Mouse (Mus musculus) olfactory bulb, adult 2 months (tissue): ENCODE results near the gene Fitm1. TPM values are rescaled to one million over a fixed set of nuclear protein-coding genes. Genes with fewer than 3 reads are reported as not detected.

ENCODE experiments used
- H3K27ac ChIP-seq: fragments of 200-500 bp; 2 replicates; pipeline ENCODE4 v1.5.1; 2012; ENCODE audit warnings: low read depth, low read length; ENCODE audit not compliant: insufficient read depth
- H3K4me1 ChIP-seq: fragments of 200-500 bp; 2 replicates; pipeline ENCODE4 v1.6.1; 2012; ENCODE audit warnings: low read length; ENCODE audit not compliant: control insufficient read depth, insufficient read depth
- H3K4me3 ChIP-seq: fragments of 200-500 bp; 2 replicates; pipeline ENCODE4 v1.5.1; 2012; ENCODE audit warnings: mild to moderate bottlenecking, low read depth, low read length, moderate library complexity; ENCODE audit not compliant: insufficient read depth
- CTCF ChIP-seq: fragments of 200-500 bp; IDR thresholded peaks from 2 replicates; pipeline ENCODE4 v1.5.1; 2012; ENCODE audit warnings: low read depth, mild to moderate bottlenecking, low read length, moderate library complexity; ENCODE audit not compliant: insufficient read depth
- POLR2A ChIP-seq: fragments of 200-500 bp; IDR thresholded peaks from 2 replicates; pipeline ENCODE4 v1.6.1; 2012; ENCODE audit warnings: mild to moderate bottlenecking, low read depth, low read length, moderate library complexity; ENCODE audit not compliant: insufficient read depth
- WGBS: fragments of 180-500 bp; shearing (Covaris S2); methylation state at CpG from one replicate; pipeline ENCODE4 v1.1.7; 2018; 5-methylcytosine and 5-hydroxymethylcytosine counted together
- polyA plus RNA-seq: library from polyadenylated mRNA; stranded (reverse); fragments of >200 nt; gene quantifications from 2 replicates; pipeline ENCODE4 v1.2.4, GENCODE M21; 2012; ENCODE audit warnings: low replicate concordance; ENCODE audit not compliant: missing spikeins, insufficient read depth, insufficient read length

Fitm1 gene
- polyA plus RNA-seq, 1 experiment, result not detected

GRCm38 (mm10) chr14:55579511-55580496, 4.4 kb downstream of the Fitm1 start:
- Histone ChIP-seq H3K27ac (no peak overlapping the region), H3K4me1 (peaks cover 8% of the 10 kb centered on the region), H3K4me3 (no peak overlapping the region)
- 83% methylated on average over 23 of the region's 23 CpGs for WGBS
- TF ChIP-seq POLR2A, result no peak
- TF ChIP-seq CTCF, result no peak

DNA sequence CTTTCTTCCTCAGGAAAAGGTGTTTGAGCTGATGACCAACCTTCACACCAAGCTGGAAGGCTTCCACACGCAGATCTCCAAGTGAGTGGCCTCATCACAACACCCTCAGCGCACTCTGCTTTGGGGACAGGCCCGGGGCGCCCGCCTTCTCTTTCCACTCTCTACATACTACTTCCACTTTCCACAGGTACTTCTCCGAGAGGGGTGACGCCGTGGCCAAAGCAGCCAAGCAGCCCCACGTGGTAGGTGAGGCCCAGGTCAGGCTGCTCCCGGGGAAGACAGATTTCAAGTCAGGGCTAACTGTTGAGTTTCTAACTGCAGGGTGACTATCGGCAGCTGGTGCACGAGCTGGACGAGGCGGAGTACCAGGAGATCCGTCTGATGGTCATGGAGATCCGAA, 5.3 kb downstream of the Fitm1 start:
- H3K4me1 ChIP-seq, result peaks cover 10% of the 10 kb centered on the region
- H3K27ac ChIP-seq, result no peak overlapping the region
- TF ChIP-seq POLR2A (no peak), CTCF (no peak)
- WGBS, result 94% methylated on average over 16 of the region's 16 CpGs
- H3K4me3 ChIP-seq, result no peak overlapping the region

DNA sequence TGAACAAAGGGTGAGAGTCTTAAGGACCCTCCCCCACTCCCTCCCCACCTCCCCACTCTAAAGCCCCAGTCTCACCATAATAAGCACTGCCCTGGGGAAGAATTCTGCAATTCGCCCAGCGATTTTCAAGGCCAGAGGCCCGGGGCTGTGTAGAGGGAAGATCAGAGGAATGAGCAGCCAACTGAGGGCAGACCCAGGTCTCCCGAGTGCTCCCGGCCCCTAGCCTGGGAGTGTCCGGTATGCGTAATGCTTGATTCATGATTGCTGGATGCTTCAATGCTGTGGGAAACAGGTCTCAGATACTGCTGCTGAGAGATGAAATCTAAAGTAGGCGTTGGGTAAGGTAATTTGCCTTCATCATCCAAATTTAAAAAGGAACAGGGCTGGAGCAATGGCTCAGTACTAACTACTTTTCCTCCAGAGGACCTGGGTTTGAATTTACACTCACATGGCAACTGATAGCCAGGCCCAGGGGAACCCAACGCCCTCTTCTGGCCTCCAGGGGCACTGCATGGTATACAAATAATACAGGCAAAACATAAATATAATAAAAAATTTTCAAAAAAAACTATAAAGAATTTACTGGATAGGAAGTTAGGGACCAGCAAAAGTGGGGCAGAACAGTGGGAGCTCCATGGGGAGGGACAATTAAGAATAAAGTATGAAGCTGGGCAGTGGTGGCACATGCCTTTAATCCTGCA, 6.7 kb downstream of the Fitm1 start:
- H3K4me3 ChIP-seq, result no peak overlapping the region
- TF ChIP-seq CTCF (no peak), POLR2A (no peak)
- peaks cover 9% of the 10 kb centered on the region for H3K4me1 ChIP-seq
- WGBS, result 79% methylated on average over 9 of the region's 9 CpGs
- no peak overlapping the region for H3K27ac ChIP-seq

GRCm38 (mm10) chr14:55584303-55584701, 8.9 kb downstream of the Fitm1 start:
- Histone ChIP-seq H3K27ac (no peak overlapping the region), H3K4me1 (peaks cover 3% of the 10 kb centered on the region), H3K4me3 (peak overlapping the region; percentile 91)
- TF ChIP-seq POLR2A (no peak), CTCF (no peak)
- WGBS, result 34% methylated on average over 5 of the region's 5 CpGs

DNA sequence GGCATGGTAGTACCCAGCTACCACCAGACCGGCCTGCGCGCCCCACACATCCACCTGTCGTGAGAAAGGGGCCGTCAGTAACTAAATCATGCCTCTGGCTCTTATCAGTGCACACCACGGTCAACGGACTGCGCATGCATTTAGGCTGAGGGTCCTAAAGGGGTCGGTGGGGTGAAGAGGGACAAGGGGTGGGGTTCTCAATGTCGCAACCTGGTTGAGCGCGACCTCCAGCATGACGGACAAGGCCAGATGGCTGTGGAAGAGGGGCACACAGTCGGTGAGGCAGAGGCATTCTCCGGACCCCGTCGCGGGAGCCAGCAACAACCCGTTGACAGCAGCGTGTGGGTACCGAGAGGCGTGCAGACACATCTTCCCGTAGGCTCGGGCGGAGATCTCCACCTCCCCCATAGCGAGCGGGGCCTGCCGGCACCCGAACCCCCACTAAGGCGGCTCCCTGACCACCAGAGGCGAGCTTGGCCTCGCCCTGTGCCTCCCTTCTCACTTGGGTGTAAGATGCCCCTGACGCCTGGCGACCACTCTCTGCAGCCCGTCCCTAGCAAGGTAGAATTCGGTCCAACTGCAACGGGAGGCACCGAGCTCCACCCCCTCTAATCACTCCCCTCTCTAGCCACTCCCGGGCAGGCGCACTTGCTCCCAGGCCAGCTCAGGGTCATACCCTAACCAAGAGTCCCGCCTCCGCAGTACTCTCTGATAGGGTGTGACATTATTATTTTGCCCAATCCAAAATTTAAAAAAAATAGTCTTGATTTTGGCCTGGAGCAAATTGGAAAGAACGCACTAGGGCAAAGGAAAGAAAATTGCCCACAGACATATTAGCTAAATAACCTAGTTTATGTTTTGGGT, 9.5 kb downstream of the Fitm1 start, which contains the start of gene Emc9:
Emc9 (minus strand) TSS at position 601 of the 864 bp plus-strand sequence.
- WGBS, result 3% methylated on average over 43 of the region's 43 CpGs
- peak within 1 kb of the TSS; percentile 55 for H3K27ac ChIP-seq
- TF ChIP-seq POLR2A, result peak; percentile 34; the same call in 1 of the 2 replicates
- no peak for TF ChIP-seq CTCF
- peak within 1 kb of the TSS; percentile 91 for H3K4me3 ChIP-seq
- peaks cover 3% of the 10 kb centered on the region for H3K4me1 ChIP-seq

DNA sequence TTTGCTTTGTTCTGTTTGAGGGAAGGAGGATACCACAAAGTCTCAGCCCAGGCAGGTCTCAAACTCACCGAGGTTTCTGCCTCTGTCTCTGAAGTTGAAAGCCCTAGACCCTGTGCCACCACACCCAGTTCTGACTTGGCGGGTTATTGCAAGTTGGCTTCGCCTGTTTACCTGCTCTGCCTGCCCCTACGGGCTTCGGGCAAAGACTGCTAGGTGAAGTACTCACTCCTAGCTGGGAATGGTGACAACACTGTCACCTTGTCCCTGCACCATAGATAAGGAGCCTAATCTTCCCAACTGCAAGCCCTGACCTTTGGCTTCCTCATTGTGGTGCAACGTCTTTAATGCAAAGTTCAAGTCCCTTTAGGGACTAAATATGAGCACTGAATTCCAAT, 10.1 kb downstream of the Fitm1 start:
- TF ChIP-seq POLR2A (no peak), CTCF (no peak)
- no peak overlapping the region for H3K4me3 ChIP-seq
- H3K4me1 ChIP-seq, result peaks cover 3% of the 10 kb centered on the region
- WGBS, result 76% methylated on average over 6 of the region's 6 CpGs
- peak overlapping the region; percentile 55 for H3K27ac ChIP-seq

GRCm38 (mm10) chr14:55586149-55586548, 10.7 kb downstream of the Fitm1 start:
- 96% methylated on average over 2 of the region's 2 CpGs for WGBS
- Histone ChIP-seq H3K4me3 (no peak overlapping the region), H3K27ac (no peak overlapping the region), H3K4me1 (peaks cover 3% of the 10 kb centered on the region)
- TF ChIP-seq CTCF (no peak), POLR2A (no peak)

DNA sequence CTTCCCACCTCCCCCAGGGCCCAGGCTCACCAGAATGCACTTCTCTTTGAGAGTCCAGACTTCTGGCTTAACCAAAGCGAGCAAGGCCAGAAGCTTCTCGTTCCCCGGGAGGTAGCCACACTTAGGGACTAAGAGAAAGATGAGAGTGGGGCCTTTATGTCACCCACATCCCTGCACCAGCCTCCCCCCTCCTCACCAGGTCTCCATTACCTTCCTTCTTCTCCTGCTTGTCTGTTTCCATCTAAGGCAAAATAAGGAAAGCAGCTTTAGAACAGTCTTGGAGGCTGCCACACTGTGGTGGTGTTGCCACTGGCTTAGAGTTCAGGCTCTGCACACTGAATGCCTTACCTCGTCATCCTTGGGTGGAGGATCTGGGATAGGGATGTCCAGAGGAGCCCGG, 13.9 kb downstream of the Fitm1 start:
- H3K4me3 ChIP-seq, result no peak overlapping the region
- no peak for TF ChIP-seq CTCF
- no peak for TF ChIP-seq POLR2A
- 86% methylated on average over 5 of the region's 5 CpGs for WGBS
- peaks cover 12% of the 10 kb centered on the region for H3K4me1 ChIP-seq
- H3K27ac ChIP-seq, result no peak overlapping the region

DNA sequence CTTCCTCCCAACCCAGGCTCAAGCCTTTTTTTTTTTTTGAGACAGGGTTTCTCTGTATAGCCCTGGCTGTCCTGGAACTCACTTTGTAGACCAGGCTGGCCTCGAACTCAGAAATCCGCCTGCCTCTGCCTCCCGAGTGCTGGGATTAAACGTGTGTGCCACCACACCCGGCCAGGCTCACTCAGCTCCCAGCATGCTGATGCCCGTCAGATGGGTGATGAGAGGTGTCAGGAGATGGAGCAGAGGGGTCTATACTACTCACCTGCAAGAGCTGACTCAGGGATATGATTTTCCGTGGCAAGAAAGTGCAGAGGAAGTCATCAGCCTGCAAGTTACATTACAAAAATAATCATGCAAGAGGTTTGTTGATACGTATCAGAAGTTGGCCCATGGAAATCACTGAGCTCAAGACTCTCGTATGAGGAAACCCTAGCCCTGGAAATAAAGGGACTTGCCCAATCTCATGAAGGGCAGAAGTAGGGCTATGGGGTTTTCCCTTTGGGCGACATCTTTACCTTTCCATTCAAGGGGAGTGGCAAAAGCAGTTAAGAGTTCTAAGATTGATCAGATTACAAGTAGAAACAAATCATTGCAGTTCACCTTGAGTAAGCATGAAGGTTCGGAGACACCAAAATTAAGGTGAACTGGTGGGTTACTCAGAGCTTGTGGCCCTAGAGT, 14.5 kb downstream of the Fitm1 start:
- WGBS, result 86% methylated on average over 11 of the region's 11 CpGs
- Histone ChIP-seq H3K27ac (no peak overlapping the region), H3K4me1 (peaks cover 13% of the 10 kb centered on the region), H3K4me3 (no peak overlapping the region; the same call in 1 of the 2 replicates)
- TF ChIP-seq CTCF, result no peak
- no peak for TF ChIP-seq POLR2A
